Mouse (Mus musculus) stomach, postnatal 0 days (tissue): ENCODE results near the gene Mbnl1.

ENCODE experiments used
- CTCF ChIP-seq: IDR thresholded peaks from 2 replicates; pipeline ENCODE4 v1.5.1; 2016; ENCODE audit warnings: antibody characterized with exemption, low read depth, mild to moderate bottlenecking, moderate library complexity
- EP300 ChIP-seq: optimal IDR thresholded peaks from 2 replicates; pipeline ENCODE3; 2016; ENCODE audit warnings: antibody characterized with exemption

DNA sequence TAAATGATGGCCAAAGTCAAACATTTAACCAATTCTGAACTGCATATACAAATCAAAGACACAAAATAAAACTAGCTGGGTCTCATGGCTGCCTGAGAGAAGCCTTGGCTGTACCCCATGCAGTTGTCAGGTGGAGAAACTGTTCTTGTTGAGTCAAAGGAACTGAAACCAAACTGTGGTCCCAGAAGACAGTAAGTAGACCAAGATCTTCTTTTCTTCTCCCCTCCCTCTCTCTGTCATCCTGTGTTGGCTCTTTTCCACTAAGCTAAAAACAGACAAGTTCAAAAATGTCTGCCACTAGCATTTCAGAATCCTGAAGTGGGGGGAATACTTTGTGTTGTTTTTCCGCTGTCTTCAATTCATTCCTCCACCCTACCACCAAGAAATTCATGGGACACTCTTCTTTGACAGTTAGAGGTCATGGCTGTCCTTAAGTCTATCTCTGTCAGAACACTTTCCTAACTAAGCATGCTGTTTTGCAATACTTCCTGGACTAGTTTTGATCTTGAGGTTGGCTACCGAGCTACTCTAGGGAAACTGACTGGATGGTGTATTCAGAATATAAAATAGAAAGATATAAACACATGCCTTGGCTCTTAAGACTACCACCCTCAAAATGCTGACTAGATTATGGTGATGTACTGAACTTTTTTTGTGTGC, 9.2 kb downstream of the Mbnl1 start:
- no peak for TF ChIP-seq CTCF
- TF ChIP-seq EP300 = no peak
